Mouse (Mus musculus): Measurements from ENCODE around the gene Gnb1l.

Gnb1l gene

GRCm38 (mm10) chr16:18583673-18584357, 85.3 kb downstream of the Gnb1l start:
- ATAC-seq (ENCODE audit: insufficient number of reproducible peaks, low FRiP score, low TSS enrichment): no peak

- ATAC-seq (ENCODE audit: insufficient number of reproducible peaks, low FRiP score, low TSS enrichment): no peak
Observed at GRCm38 (mm10) chr16:18584901-18585510, 86.5 kb downstream of the Gnb1l start.

GRCm38 (mm10) chr16:18585676-18586075, 87.2 kb downstream of the Gnb1l start:
- no peak for ATAC-seq (ENCODE audit: insufficient number of reproducible peaks, low FRiP score, low TSS enrichment)

- ATAC-seq (ENCODE audit: insufficient number of reproducible peaks, low FRiP score, low TSS enrichment): no peak
Observed at GRCm38 (mm10) chr16:18586076-18586905, 87.8 kb downstream of the Gnb1l start.

- ATAC-seq (ENCODE audit: insufficient number of reproducible peaks, low FRiP score, low TSS enrichment): no peak
Observed at GRCm38 (mm10) chr16:18586906-18587546, 88.5 kb downstream of the Gnb1l start.

GRCm38 (mm10) chr16:18587847-18588737, 89.6 kb downstream of the Gnb1l start:
- no peak for ATAC-seq (ENCODE audit: insufficient number of reproducible peaks, low FRiP score, low TSS enrichment)

- ATAC-seq (ENCODE audit: insufficient number of reproducible peaks, low FRiP score, low TSS enrichment): no peak
Observed at GRCm38 (mm10) chr16:18588738-18589055, 90.2 kb downstream of the Gnb1l start.

- no peak for ATAC-seq (ENCODE audit: insufficient number of reproducible peaks, low FRiP score, low TSS enrichment)
Observed at GRCm38 (mm10) chr16:18589080-18589621, 90.6 kb downstream of the Gnb1l start.

GRCm38 (mm10) chr16:18589804-18590790, 91.6 kb downstream of the Gnb1l start, which contains the start of gene Tbx1:
Tbx1 (minus strand) TSS chr16:18590671.
- ATAC-seq (ENCODE audit: insufficient number of reproducible peaks, low FRiP score, low TSS enrichment): no peak

GRCm38 (mm10) chr16:18591047-18592018, 92.8 kb downstream of the Gnb1l start:
- ATAC-seq (ENCODE audit: insufficient number of reproducible peaks, low FRiP score, low TSS enrichment): no peak

GRCm38 (mm10) chr16:18593930-18594329, 95.4 kb downstream of the Gnb1l start:
- ATAC-seq (ENCODE audit: insufficient number of reproducible peaks, low FRiP score, low TSS enrichment): no peak

GRCm38 (mm10) chr16:18596255-18596654, 97.7 kb downstream of the Gnb1l start:
- ATAC-seq (ENCODE audit: insufficient number of reproducible peaks, low FRiP score, low TSS enrichment): no peak

- no peak for ATAC-seq (ENCODE audit: insufficient number of reproducible peaks, low FRiP score, low TSS enrichment)
Observed at GRCm38 (mm10) chr16:18598006-18598405, 99.5 kb downstream of the Gnb1l start.

GRCm38 (mm10) chr16:18601447-18601846, 102.9 kb downstream of the Gnb1l start:
- ATAC-seq (ENCODE audit: insufficient number of reproducible peaks, low FRiP score, low TSS enrichment): no peak

GRCm38 (mm10) chr16:18604267-18604701, 105.8 kb downstream of the Gnb1l start:
- ATAC-seq (ENCODE audit: insufficient number of reproducible peaks, low FRiP score, low TSS enrichment): no peak

- no peak for ATAC-seq (ENCODE audit: insufficient number of reproducible peaks, low FRiP score, low TSS enrichment)
Observed at GRCm38 (mm10) chr16:18605705-18606104, 107.2 kb downstream of the Gnb1l start.

GRCm38 (mm10) chr16:18608226-18608625, 109.7 kb downstream of the Gnb1l start:
- no peak for ATAC-seq (ENCODE audit: insufficient number of reproducible peaks, low FRiP score, low TSS enrichment)
